Mouse (Mus musculus): Measurements from ENCODE around the gene Serp1.

Gene Serp1

DNA sequence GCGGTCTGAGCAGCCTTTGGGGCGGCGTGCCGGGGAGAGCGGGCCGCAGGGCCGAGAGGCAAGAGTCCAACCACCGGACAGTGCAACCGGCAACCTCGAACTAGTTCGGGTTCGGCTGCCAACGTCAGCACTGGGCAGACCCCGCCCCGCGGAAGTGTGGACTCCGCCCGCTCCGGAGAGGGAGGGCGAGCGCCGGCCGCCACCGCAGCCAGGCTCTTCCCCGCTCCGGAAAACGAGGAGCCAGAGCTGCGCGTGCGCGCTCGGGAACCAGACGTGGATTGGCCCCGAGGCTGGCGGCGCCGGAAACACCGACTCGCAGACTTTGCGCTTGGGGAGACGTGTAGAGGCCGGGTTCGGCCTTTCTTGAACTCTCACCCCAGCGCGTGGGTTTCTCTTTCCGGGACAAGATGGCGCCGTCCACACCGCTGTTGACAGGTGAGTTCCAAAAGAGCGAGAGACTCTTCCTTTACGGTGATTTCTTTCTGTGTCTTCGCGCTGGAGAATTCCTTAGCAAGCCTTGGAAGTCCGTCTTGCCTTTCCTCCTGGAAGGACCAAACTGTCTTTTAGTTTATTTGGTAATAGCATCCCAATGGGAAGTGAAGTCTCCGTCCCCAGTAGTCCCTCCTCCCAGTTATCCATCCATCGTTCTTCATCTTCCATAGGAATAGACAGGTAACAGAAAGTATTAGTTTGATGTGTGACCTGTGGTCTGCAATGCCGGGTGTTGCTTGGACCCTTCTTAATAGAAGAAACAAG, at the start of gene Serp1, which contains the start of gene Eif2a:
Serp1 (minus strand) TSS at position 241 of the 756 bp plus-strand sequence.
Eif2a (plus strand) TSS at position 170 of the 756 bp plus-strand sequence.
- in situ Hi-C loops (cut with MboI; ENCODE audit: low sequenced_read_pairs) = no loop called here

DNA sequence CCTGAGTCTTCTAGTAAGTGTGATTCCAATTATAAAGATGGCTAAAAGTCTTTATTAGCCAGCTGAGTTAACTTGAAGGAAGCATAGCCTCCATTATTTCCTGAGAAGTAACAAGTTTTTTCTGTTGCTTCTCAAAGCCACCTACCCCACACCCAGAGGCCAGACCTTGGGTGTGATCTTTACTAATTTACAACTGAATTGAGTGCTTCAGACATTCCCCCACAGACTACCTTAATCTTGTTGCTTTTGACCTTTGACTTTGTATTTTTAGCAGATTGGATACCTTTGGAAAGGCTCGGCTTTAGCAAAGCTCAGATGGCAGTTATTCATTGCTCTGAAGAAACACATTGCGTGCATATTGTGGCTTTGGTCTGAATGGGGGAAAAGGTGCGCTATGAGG, 45.1 kb upstream of the Serp1 start:
- in situ Hi-C loops (cut with MboI; ENCODE audit: low sequenced_read_pairs) = no loop called here

DNA sequence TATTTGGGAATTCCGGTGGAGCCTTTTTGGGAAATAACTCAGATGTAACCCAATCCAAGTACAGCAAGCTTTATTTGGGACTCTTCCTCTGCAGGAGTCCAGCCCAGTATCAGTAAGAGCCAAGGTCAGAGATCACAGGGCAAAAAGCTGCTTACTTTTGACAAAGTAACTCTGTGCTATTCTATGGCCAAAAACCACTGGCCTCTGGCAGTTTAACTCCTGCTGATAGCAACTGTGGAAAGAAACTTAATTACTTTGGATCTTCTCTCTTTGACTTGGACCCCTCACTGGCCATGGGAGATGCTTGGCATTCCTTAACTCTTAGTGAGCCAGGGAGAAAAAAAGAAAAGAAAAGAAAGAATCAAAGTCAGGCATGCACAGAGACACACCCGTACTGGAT, 35.7 kb upstream of the Serp1 start:
- in situ Hi-C loops (cut with MboI; ENCODE audit: low sequenced_read_pairs) = no loop called here

DNA sequence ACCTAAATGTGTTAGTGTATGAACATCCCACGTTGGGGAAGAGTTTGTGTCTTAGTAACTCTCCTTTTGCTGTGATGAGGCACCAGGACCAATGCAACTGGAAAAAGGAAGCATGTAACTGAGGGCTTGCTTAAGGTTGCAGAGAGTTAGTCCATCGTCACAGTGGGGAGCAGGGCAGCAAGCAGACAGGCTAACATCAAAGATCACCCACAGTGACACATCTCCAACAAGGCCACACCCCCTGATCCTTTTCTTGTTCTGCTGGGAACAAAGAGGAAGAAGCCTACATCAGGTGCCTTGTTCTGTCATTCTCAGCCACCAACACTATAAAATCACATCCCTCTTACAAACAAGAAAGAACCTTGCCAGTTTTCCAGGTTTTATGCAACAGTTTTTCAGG, 34.2 kb upstream of the Serp1 start:
- in situ Hi-C loops (cut with MboI; ENCODE audit: low sequenced_read_pairs) = no loop called here

DNA sequence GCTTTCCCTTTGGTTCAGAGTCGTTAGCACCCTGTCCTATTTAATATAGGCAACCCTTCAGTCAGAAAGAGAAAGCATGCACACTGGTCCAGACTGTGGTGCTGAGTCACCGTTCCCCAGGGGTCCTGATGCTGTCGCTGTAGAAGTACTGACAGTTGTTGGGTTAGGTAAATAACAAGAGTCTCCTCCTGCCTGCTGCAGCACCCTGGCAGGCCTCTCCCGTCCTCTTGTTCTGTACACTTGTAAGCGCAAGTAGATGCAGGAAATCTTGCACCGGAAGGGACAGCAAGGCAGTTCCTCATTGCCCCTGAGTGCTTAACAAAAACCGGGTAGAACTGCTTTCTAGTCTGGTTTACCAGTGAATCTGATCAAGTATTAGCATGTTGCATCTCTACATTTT, 31.0 kb upstream of the Serp1 start:
- in situ Hi-C loops (cut with MboI; ENCODE audit: low sequenced_read_pairs) = no loop called here

DNA sequence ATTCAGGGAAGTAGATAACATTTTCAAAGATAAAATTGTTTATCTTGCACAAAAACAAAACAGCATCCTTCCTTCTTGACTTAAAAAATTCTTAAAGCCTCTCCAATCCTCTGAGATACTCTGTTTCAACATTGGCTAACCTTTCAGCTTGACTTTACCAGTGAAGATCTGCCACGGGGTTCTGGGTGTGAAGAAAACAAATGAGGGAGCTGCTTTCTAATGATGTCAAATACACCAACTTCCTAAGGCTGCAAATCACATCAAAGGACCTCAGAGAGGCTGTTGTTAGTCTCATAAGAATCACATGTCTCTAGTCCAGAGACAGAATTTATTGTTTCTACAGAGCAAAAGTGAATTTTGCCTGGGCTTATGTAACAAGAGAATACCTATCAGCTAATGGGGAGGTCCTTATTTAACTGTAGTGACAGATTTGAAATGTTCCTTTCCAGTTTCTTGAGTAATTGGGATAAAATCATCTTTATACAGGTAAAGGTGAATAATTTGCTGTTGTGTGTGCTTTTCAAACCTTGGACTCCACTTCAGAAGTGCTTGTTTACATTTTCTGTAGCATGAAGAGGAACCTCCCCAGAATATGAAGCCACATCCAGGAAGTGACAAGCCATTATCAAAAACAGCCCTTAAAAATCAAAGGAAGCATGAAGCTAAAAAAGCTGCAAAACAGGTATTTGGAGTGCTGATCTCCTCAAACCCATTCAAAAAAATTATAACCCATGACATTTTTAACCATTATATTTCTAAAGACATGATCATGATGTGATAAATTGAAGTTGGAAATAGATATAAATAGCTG, 26.5 kb upstream of the Serp1 start:
- in situ Hi-C loops (cut with MboI; ENCODE audit: low sequenced_read_pairs) = no loop called here

DNA sequence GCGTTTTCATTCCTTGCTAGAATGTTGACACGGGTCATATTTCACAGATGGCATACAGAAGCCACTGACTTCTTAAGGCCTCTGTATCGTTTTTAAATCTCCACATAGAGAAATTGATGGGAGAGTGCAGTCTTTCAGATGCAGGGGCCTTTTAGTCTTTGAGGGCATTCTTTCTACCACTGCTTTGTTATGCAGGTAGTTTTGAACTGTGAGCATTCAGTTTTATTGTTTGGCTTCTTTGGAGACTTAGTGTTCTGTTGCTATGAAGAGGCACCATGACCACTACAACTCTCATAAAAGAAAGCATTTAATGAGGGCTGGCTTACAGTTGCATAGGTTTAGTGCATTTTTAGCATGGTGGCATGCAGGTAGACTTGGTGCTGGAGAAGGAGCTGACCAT, 10.9 kb upstream of the Serp1 start:
- in situ Hi-C loops (cut with MboI; ENCODE audit: low sequenced_read_pairs) = no loop called here

DNA sequence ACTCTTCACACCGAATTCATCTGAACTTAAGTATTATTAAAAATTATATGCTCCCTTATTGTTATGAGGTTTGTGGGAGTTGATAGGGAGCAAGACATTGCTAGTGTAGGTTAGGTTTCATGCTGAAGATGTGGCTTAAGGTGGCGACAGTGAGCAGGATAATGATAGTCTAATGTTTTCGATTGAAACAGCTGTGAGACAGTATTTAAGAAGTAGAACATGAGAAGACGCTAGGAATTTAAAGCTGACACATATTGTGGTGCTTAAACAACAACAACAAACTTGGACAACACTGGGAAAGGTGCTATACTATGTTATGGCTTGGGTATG, 681 bp upstream of the Serp1 start:
- in situ Hi-C loops (cut with MboI; ENCODE audit: low sequenced_read_pairs) = no loop called here

DNA sequence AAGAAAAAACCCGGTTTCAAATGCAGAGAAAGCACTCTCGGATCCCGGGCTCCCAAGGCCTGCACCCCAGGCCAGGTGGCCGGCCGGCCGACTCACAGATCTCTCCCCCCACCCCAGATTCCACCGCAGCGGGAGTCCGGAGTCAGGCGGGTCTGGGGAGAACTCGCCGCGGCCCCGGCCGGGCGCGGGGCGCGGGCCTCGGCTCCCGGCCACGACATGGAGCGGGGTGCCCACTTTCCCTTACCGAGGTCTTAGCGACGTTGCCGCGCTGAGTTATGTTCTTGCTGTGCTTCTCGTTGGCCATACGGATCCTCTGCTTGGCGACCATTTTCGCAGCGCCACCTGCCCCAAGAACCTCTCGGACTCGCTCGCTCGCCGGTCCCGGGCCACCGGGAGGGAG, 526 bp downstream of the Serp1 start:
- in situ Hi-C loops (cut with MboI; ENCODE audit: low sequenced_read_pairs) = no loop called here

DNA sequence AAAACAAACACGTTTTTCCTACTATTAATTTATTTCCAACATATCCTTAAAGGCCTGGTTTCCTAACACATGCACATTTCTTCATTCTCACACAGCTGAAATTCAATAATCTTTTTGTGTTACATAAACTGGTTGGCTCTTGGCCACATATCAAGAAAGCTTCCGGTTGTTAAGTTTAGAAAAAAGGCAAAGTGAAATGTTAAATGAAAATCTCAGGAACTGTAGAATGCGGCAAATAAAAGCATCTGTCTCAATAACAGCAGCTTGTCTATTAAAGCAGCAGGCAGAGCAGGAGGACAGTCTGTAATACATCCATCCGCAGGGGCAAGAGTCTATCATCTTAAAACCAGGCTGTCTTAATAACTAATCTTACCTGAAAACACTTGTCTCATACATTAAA, 1.4 kb downstream of the Serp1 start:
- in situ Hi-C loops (cut with MboI; ENCODE audit: low sequenced_read_pairs) = loop anchor here (25.0 kb wide), 1 partner anchor 163 kb away; the partner anchor contains the start of gene Siah2

DNA sequence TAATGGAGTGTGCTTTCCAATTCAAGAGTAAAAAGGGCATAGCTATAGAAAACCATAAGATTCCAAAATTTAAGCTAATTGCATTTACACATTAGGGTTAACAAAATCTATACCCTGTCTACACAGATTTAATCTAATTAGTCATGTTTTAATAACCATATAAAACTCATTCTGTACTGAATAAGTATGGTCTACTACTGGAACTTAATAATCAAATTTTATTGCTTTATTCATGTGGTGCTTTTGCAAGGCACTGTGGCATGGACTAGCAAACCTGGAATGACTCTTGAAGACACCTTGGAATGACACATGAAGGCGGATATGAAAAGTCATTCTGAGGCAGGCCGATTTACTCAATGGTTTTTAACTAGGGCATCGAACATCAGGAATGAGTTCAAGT, 2.3 kb downstream of the Serp1 start:
- in situ Hi-C loops (cut with MboI; ENCODE audit: low sequenced_read_pairs) = loop anchor here (25.0 kb wide), 1 partner anchor 164 kb away; the partner anchor contains the start of gene Siah2

DNA sequence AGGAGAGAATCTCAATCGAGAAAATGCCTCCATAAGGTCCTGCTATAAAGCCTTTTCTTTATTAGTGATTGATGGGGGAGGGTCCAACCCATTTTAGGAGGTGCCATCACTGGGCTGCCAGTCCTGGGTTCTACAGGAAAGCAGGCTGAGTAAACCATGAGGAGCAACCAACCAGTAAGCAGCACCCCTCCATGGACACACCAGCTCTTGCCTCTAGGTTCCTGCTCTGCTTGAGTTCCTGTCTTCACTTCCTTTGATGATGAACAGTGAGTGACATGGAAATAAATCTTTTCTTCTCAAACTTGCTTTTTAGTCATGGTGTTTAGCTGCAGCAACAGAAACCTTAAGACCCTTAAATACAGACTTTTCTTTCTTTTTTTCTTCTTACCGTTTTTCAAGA, 4.3 kb downstream of the Serp1 start:
- in situ Hi-C loops (cut with MboI; ENCODE audit: low sequenced_read_pairs) = loop anchor here (25.0 kb wide), 1 partner anchor 166 kb away; the partner anchor contains the start of gene Siah2

DNA sequence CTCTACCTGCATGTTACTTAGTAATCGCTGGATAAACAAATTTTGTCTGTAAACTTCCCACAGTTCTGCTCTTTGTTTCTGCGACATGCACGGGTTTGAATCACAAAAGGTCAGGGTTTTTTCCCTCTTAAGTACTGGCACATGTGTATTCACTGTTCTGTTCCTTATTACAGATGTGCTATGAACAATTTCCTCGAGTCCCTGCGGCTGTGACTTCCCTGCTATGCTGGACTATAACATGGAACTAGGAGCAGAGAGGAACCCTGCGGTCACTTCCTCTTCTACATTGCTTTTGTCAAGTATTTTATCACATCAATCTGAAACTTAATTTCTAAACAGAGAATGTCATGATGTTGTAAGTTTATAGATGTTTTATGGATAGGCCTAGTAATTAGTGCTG, 5.4 kb downstream of the Serp1 start:
- in situ Hi-C loops (cut with MboI; ENCODE audit: low sequenced_read_pairs) = loop anchor here (25.0 kb wide), 1 partner anchor 167 kb away; the partner anchor contains the start of gene Siah2

DNA sequence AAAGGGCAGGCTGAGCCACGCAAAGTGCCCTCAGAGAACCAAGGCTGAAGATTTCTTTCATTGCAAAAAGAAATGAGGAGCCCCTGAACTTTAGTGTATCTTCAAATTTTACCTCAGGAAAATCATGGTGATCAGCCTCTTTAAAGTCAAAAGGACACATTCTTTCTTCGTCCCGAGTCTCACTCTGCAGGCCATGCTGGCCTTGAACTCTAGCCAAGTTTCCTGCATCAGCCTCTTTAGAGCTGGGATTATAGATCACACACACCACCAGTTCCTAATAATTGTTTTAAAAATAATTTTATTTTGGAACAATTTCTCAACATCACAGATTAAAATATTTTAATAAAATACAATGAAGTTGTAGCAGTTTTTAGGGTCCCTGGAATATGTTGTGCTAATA, 6.2 kb downstream of the Serp1 start:
- in situ Hi-C loops (cut with MboI; ENCODE audit: low sequenced_read_pairs) = loop anchor here (25.0 kb wide), 1 partner anchor 168 kb away; the partner anchor contains the start of gene Siah2

DNA sequence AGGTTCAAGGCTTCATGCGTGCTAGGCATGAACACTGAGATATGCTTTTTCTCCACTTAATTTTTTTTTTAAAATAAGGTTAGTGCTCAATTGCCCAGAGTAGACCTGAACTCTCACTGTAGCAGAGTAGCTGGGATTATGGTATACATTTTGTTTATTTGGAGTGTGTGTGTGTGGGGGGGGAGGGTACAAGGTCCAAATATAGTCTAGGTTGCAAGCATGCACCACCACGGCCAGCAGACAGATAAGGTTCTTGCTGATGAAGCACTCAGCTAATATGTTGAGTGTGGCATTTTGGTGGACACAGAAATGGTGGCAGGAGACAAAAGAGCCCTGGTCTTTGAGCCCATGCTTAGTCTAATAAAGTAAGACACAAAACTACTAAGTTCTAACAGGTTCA, 6.7 kb downstream of the Serp1 start:
- in situ Hi-C loops (cut with MboI; ENCODE audit: low sequenced_read_pairs) = loop anchor here (25.0 kb wide), 1 partner anchor 168 kb away; the partner anchor contains the start of gene Siah2

DNA sequence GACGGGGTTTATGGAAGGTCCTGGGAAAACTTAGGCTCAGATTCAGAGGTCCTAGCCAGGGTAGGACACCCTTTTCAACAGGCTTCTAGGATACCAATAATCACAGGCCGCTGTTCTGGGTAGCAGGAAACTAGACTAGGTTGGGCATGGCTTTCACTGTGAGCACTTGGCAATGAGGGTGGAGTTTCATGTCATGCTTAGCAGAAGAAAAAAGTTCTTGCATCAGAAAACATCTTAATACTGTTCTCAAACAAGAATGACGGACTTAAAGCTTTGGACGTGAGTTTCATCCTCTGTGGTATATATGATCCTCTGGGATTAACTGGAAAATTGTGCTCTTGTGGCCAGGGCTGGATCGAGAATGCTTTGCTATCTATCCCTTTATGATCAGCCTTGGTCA, 7.9 kb downstream of the Serp1 start:
- in situ Hi-C loops (cut with MboI; ENCODE audit: low sequenced_read_pairs) = loop anchor here (25.0 kb wide), 1 partner anchor 170 kb away; the partner anchor contains the start of gene Siah2

DNA sequence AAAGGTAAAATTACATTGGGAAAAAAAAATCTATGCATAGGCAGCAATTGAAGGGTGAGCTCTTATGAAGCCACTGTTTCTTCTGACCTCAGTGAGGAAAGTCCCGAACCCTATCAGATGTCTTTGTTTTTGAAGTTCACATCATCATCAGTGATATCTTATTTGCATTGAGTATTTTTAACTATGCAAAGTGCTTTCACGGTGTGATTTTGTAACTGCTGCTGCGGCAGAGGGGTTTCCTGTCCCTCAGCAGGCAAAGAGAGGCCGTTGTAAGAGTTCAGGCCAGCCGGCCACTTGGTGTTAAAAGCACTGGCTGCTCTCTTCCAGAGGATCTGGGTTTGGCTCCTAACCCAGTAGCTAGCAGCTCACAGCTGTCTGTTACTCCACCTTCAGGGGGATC, 8.4 kb downstream of the Serp1 start:
- in situ Hi-C loops (cut with MboI; ENCODE audit: low sequenced_read_pairs) = loop anchor here (25.0 kb wide), 1 partner anchor 170 kb away; the partner anchor contains the start of gene Siah2

DNA sequence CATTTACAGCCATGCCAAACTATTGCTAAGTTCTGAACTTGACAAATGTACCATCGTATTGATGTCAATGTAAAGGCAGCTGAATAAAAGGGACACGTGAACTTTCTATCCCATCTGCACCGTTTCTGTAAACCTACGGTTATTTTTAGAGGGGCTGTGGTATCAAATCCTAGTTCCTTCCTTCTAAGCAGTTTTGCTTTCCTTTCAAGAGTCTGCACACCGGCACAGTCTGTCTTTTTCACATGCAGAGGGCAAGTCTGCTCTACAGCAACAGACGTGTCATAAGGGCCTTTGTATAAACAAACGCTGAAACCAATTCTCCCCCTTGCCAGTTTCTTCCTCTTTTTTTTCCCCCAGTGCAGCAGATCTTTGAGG, 9.1 kb downstream of the Serp1 start:
- in situ Hi-C loops (cut with MboI; ENCODE audit: low sequenced_read_pairs) = loop anchor here (25.0 kb wide), 1 partner anchor 171 kb away; the partner anchor contains the start of gene Siah2

DNA sequence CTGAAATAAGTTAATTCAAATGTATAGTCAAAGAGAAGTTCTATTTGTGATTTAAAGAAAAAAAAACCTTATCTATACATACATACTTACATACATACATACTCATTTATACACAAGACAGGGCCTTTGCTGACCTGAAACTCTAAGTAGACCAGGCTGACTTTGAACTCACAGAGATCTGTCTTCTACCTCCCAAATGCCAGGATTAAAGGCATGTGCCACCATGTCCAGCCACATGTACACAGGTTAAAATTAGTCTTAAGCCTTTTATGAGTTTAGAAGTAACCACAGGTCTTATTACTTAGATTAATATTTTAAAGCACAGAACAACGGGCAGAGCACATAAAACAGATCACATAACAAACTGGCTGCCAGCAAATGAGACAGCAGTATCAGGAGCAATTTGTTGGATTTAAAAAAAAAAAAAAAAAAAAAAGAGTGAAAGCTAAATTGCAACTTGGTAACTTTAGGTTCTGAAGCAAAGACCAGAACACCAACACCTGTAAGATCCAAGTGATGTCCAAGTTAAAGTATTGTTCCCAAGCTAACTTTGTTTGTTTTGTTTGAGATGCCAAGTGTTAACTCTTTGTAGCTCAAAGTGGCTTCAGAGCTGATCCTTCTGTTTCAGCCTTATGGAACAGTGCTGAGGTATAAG, 9.6 kb downstream of the Serp1 start:
- in situ Hi-C loops (cut with MboI; ENCODE audit: low sequenced_read_pairs) = loop anchor here (25.0 kb wide), 1 partner anchor 171 kb away; the partner anchor contains the start of gene Siah2

DNA sequence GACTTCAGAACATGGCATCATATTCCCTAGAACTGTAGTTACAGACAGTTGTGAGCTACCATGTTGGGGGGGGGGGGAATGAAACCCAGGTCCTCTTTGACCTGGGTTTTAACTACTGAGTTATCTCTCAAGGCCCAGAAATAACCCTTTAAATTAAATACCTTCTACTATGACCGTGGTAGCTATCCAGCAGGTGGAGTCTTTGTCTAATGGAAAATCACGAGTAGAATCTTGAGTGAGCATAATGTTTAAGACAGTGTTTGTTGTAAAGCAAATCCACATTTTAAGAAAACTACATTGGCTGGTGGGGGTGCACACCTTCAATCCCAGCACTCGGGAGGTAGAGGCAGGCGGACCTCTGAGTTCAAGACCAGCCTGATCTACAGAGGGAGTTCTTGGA, 12.2 kb downstream of the Serp1 start:
- in situ Hi-C loops (cut with MboI; ENCODE audit: low sequenced_read_pairs) = loop anchor here (25.0 kb wide), 1 partner anchor 174 kb away; the partner anchor contains the start of gene Siah2

DNA sequence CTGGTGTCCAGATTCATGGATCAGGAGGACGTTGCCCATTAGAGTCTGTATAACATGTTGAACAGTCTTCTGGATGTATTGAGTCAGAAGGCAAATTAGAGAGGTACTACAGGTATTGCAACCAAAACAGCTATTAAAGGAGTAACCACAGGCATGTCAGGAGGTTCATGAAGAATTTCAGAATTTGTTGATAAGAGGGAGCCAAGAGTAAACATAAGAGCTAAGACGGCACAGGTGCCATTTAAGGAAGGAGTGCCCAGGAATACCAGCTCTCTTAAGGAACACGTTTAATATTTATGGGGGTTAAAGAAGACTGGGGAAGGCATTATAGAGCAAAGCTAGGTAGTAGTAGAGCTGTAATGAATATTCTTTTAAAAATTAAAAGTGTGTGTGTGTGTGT, 13.0 kb downstream of the Serp1 start:
- in situ Hi-C loops (cut with MboI; ENCODE audit: low sequenced_read_pairs) = loop anchor here (25.0 kb wide), 1 partner anchor 175 kb away; the partner anchor contains the start of gene Siah2
